Comparison of ENCODE assay signal across 33 mouse cellular contexts in the genomic region with DNA sequence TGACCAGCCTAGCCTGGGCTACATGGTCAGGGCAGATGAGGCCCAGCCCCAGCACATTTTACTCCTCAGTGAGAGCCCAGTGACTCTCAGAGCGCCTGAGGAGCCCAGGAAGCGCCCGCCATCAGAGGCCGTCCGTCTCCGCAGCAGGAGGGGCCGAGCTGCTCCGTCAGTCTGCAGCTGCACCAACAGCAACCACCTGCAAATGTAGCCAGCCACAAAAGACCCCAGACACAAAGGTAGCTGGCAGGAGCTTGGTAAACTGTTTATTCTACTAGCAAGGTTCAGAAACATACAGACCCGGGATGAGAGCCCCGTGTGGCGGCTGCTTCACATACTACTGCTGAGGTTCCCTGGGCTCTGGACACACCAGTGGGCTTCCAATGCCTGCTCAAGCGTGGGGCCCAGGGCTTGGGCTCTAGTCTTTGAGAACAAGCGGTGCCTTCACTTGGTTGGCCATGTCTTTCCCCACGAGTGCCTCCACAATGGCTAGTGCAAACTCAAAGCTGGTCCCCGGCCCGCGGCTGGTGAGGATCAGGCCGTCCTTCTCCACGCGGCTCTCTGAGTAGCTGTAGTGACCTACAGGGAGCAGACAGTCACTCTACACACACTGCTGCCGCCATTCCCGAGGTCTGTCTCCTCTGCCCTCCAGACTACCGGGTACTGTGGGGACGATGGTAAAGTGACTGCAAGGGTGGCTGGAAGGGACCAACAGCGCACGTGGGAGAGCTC. TPM values are rescaled to one million over a fixed set of nuclear protein-coding genes. Genes with fewer than 3 reads are reported as not detected.
DNase-seq lines count a peak whose midpoint lies in the region; ATAC-seq and TF ChIP-seq lines count a peak whose summit lies in the region.
"Had no signal": no experiment of that assay in that cellular context is flagged by ENCODE, and none has a peak within 500 bp of the region (broad histone marks: within the 10 kb centered on the region; RNA-seq: fewer than 3 reads in every experiment).

No protein-coding gene starts in this region.

- DNase-seq in thymus, adult 18-20 months, result peak; percentile 67 to 72
- peak; percentile 73 for DNase-seq in thymus, postnatal 25 days
- no peak for DNase-seq in kidney, postnatal 4 days
- DNase-seq in adrenal gland, postnatal 14 days, result no peak
- DNase-seq: adrenal gland, postnatal 10 days; B cell, adult 2 months; cerebellum, adult 11 months; cerebellum, adult 9-10 months; cerebellum, postnatal 36 days; gastrocnemius, postnatal 14 days; kidney, adult 8-10 months; layer of hippocampus, postnatal 36 days; liver, embryonic 13.5 days; lung, adult 2 months; lung, postnatal 10 days; retina, postnatal 1 day; right cerebral cortex, postnatal 25 days; spleen, adult 18-20 months had no signal

- H3K9me3 ChIP-seq in megakaryocyte, embryonic 14.5 days, result no peaks in the 10 kb centered on the region
- H3K9me3 ChIP-seq in E14TG2a.4 (ENCODE audit: low read length), result no peaks in the 10 kb centered on the region
- H3K9me3 ChIP-seq: forebrain, embryonic 13.5 days; heart, embryonic 13.5 days; hindbrain, embryonic 12.5 days; limb, embryonic 10.5 days; limb, embryonic 15.5 days; liver, embryonic 13.5 days; midbrain, embryonic 13.5 days had no signal

- H3K4me3 ChIP-seq in megakaryocyte, embryonic 14.5 days (replicated peaks), result peak overlapping the region; percentile 14
- H3K4me3 ChIP-seq in E14TG2a.4 (replicated peaks; ENCODE audit: low read length), result peak overlapping the region; percentile 55
- H3K4me3 ChIP-seq: forebrain, embryonic 13.5 days; heart, embryonic 13.5 days; hindbrain, embryonic 12.5 days; limb, embryonic 10.5 days; limb, embryonic 15.5 days; liver, embryonic 13.5 days; midbrain, embryonic 13.5 days had no signal

- peaks cover 14% of the 10 kb centered on the region for H3K27me3 ChIP-seq in megakaryocyte, embryonic 14.5 days (replicated peaks)
- H3K27me3 ChIP-seq in E14TG2a.4 (ENCODE audit: insufficient read depth, low read length), result no peaks in the 10 kb centered on the region; the same call in 1 of the 2 replicates
- H3K27me3 ChIP-seq: CH12.LX; forebrain, embryonic 13.5 days; heart, embryonic 13.5 days; hindbrain, embryonic 12.5 days; limb, embryonic 15.5 days; liver, embryonic 13.5 days; midbrain, embryonic 13.5 days; Patski had no signal

- H3K4me1 ChIP-seq in megakaryocyte, embryonic 14.5 days, result peaks cover 42% of the 10 kb centered on the region
- peaks cover 95% of the 10 kb centered on the region for H3K4me1 ChIP-seq in E14TG2a.4 (replicated peaks; ENCODE audit: low read depth, low read length)
- H3K4me1 ChIP-seq: forebrain, embryonic 13.5 days; heart, embryonic 13.5 days; hindbrain, embryonic 12.5 days; limb, embryonic 15.5 days had no signal

- no peak for ATAC-seq in megakaryocyte, adult 5-6 weeks (ENCODE audit: poor library complexity, severe bottlenecking)
- ATAC-seq: forebrain, embryonic 13.5 days; intestine, embryonic 16.5 days; midbrain, embryonic 13.5 days; Patski had no signal

- TF ChIP-seq CTCF in E14TG2a.4 (conservative IDR thresholded peaks at IDR 0.05; ENCODE audit: low read length), result no peak

- H3K36me3 ChIP-seq in megakaryocyte, embryonic 14.5 days (replicated peaks; ENCODE audit: low read length), result peaks cover 61% of the 10 kb centered on the region
- H3K36me3 ChIP-seq in E14TG2a.4 (ENCODE audit: insufficient read depth, low read length), result peaks cover 61% of the 10 kb centered on the region

RNA-seq across cellular contexts. Expression of gene Park7, which starts 17.2 kb away (rescaled TPM):
- 90.4 and 277 TPM in 2 replicates for polyA plus RNA-seq in megakaryocyte, embryonic 14.5 days (2012; ENCODE audit: insufficient read depth, low replicate concordance)
- 118 and 123 TPM in 2 replicates for total RNA-seq in megakaryocyte, adult 5-6 weeks (2015)
- total RNA-seq in megakaryocyte, adult 5-6 weeks (2017), result 153 and 156 TPM in 2 replicates
- 251 and 259 TPM in 2 replicates for total RNA-seq in adrenal gland, postnatal 14 days (2021)

RNA-seq across cellular contexts. Expression of gene Tnfrsf9, which starts 17.3 kb away (rescaled TPM):
- 1.0 TPM in 1 of 2 replicates, not detected in the other for polyA plus RNA-seq in megakaryocyte, embryonic 14.5 days (2012; ENCODE audit: insufficient read depth, low replicate concordance)
- total RNA-seq in megakaryocyte, adult 5-6 weeks (2015), result 0.11 and 2.2 TPM in 2 replicates
- total RNA-seq in megakaryocyte, adult 5-6 weeks (2017), result 0.26 and 0.81 TPM in 2 replicates
- total RNA-seq in adrenal gland, postnatal 14 days (2021), result 0.15 and 0.60 TPM in 2 replicates
- total RNA-seq: granulocyte monocyte progenitor cell, adult 5-6 weeks; megakaryocyte progenitor cell, adult 5-6 weeks; MEL had no signal

RNA-seq across cellular contexts. Expression of gene Errfi1, which starts 43.3 kb away (rescaled TPM):
- polyA plus RNA-seq in megakaryocyte, embryonic 14.5 days (2012; ENCODE audit: insufficient read depth, low replicate concordance), result 0.06 TPM in 1 of 2 replicates, not detected in the other
- total RNA-seq in megakaryocyte, adult 5-6 weeks (2015), result 1.8 and 3.7 TPM in 2 replicates
- 2.3 and 3.4 TPM in 2 replicates for total RNA-seq in megakaryocyte, adult 5-6 weeks (2017)
- 56.6 and 115 TPM in 2 replicates for total RNA-seq in adrenal gland, postnatal 14 days (2021)

Comparison
In these comparisons a context has a peak if more than half of its experiments do, and no peak if none do; other contexts are left out.
1. DNase-seq: peak in thymus, adult 18-20 months (2 of 2) and thymus, postnatal 25 days (single experiment); none in kidney, postnatal 4 days (0 of 2) and adrenal gland, postnatal 14 days (single experiment).
2. RNA of gene Errfi1, which starts 43.3 kb away (total RNA-seq): 56.6 to 115 TPM in adrenal gland, postnatal 14 days; 1.8 to 3.7 TPM in megakaryocyte, adult 5-6 weeks; every median in the first group is over 10 times any median in the second.